Mouse (Mus musculus) activated CD4-positive, CD25-positive, alpha-beta regulatory T cell, adult 4 months (primary cell): ENCODE data around the gene Lpcat4. TPM values are rescaled to one million over a fixed set of nuclear protein-coding genes. Genes with fewer than 3 reads are reported as not detected.

Source experiments
- ATAC-seq: one replicate; pipeline ENCODE4 v1.8.0; 2017
- polyA plus RNA-seq, 2 experiments: library from polyadenylated mRNA; unstranded; fragments of 100-300 nt; shearing (Covaris generic); gene quantifications; one replicate each; pipeline ENCODE4 v1.2.1; 2017

The Lpcat4 gene
- 10 to 100 TPM; 25.3 to 33.5 TPM for polyA plus RNA-seq

- peak; percentile 79 for ATAC-seq
Measured at GRCm38 (mm10) chr2:112239212-112239934, at the start of gene Lpcat4. TSS of gene Lpcat4 (plus strand) at chr2:112239468.

GRCm38 (mm10) chr2:112196859-112197258, 42.4 kb upstream of the Lpcat4 start:
- peak; percentile 99 for ATAC-seq

GRCm38 (mm10) chr2:112203056-112203455, 36.2 kb upstream of the Lpcat4 start:
- ATAC-seq = no peak

GRCm38 (mm10) chr2:112210142-112210541, 29.1 kb upstream of the Lpcat4 start:
- no peak for ATAC-seq

- ATAC-seq = no peak
Measured at GRCm38 (mm10) chr2:112210699-112211098, 28.6 kb upstream of the Lpcat4 start.

- peak; percentile 65 for ATAC-seq
Measured at GRCm38 (mm10) chr2:112215977-112216376, 23.3 kb upstream of the Lpcat4 start.

GRCm38 (mm10) chr2:112217614-112218013, 21.7 kb upstream of the Lpcat4 start:
- no peak for ATAC-seq

GRCm38 (mm10) chr2:112220880-112221279, 18.4 kb upstream of the Lpcat4 start:
- no peak for ATAC-seq

- ATAC-seq = peak; percentile 81
Measured at GRCm38 (mm10) chr2:112222607-112223006, 16.7 kb upstream of the Lpcat4 start.

GRCm38 (mm10) chr2:112224356-112224755, 14.9 kb upstream of the Lpcat4 start:
- ATAC-seq = no peak

GRCm38 (mm10) chr2:112232623-112233022, 6.6 kb upstream of the Lpcat4 start:
- ATAC-seq = no peak

- ATAC-seq = no peak
Measured at GRCm38 (mm10) chr2:112236620-112237019, 2.6 kb upstream of the Lpcat4 start.

GRCm38 (mm10) chr2:112238006-112238405, 1.3 kb upstream of the Lpcat4 start:
- no peak for ATAC-seq

GRCm38 (mm10) chr2:112239935-112240721, 860 bp downstream of the Lpcat4 start:
- peak; percentile 52 for ATAC-seq

- ATAC-seq = no peak
Measured at GRCm38 (mm10) chr2:112241787-112242186, 2.5 kb downstream of the Lpcat4 start.

GRCm38 (mm10) chr2:112245307-112245706, 6.0 kb downstream of the Lpcat4 start:
- no peak for ATAC-seq

- ATAC-seq = no peak
Measured at GRCm38 (mm10) chr2:112246193-112246592, 6.9 kb downstream of the Lpcat4 start.

GRCm38 (mm10) chr2:112247323-112247722, 8.1 kb downstream of the Lpcat4 start:
- no peak for ATAC-seq

- no peak for ATAC-seq
Measured at GRCm38 (mm10) chr2:112249780-112250453, 10.6 kb downstream of the Lpcat4 start.

- peak; percentile 48 for ATAC-seq
Measured at GRCm38 (mm10) chr2:112254675-112255515, 15.6 kb downstream of the Lpcat4 start.

- no peak for ATAC-seq
Measured at GRCm38 (mm10) chr2:112259241-112259962, 20.1 kb downstream of the Lpcat4 start, which contains the start of gene Nutm1. TSS of gene Nutm1 (minus strand) at chr2:112259291.
